Mouse (Mus musculus) CH12F3 (cell line): ENCODE measurements around the gene Zfp354a.
"Not testable (repeated sequence)": the region's sequence is repeated elsewhere in the genome, so short reads cannot be mapped to it uniquely, and the experiment has no call there.

ENCODE experiments used
- in situ Hi-C: fragments of 300-500 bp; cut with MboI; formaldehyde crosslinking; loops from 2 replicates; pipeline ENCODE4 v1.14.3; 2020; ENCODE audit warnings: low sequenced_read_pairs

Gene Zfp354a

DNA sequence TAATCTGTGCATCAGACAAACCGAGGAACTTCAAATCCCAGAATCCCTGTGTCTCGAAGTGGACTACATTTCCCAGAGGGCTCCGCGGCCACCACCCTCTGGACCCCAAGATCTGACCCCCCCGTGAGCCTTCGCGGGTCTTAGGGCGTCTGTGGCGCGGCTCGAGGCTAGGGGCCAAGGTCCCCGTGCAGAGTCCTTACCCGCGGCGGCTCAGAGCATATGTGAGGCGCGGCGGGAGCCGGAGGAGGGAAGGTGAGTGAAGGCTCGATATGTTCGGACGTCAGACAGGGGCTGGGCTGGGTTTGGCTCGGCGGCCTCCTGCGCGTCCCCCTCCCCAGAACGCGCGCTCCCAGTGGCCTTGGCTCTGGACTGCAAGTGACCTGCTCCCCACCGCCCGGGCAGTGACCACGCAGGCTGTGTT is at the start of gene Zfp354a:
Gene Zfp354a, plus strand, starts transcription at position 107 of the 421 bp plus-strand sequence.
- in situ Hi-C loops = no loop called here

DNA sequence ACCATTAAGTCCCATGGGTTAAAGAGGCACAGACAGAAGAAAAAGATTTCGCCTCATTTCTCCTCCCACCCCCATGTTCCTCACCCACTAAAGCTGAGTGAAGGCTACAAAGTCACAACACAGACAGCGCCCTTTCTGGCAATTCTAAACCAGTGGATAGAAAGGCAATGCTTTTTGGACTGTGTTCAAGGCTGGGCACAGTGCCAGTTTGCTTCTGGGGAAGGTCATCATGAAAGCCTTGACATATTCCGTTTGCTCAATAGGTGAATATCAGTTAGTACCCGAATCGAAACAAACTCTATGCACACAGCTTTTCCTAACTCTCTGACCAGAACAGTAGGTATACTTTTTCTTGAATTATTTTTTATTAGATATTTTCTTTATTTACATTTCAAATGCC is 47.2 kb upstream of the Zfp354a start:
- in situ Hi-C loops = no loop called here

DNA sequence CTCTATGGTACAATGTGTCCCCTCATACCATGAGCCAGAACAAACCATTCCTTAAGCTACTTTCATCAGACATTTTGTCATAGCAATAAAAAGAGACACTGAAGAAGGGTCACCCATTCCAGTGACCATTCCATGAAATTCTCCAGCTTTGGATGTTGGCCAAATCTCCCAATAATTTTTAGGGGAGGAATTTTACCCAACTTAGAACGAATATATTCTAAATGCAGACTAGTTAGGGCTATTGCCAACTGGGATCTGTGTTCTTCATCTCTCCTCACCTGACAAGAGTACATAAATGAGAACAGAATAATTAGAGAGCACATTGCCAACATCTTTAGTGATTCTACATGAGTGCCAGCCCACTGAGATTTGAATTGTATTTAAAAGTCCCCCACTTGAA is 45.1 kb upstream of the Zfp354a start, which contains the start of gene Olfr54:
Gene Olfr54, plus strand, starts transcription at position 301 of the 400 bp plus-strand sequence.
- in situ Hi-C loops = no loop called here

DNA sequence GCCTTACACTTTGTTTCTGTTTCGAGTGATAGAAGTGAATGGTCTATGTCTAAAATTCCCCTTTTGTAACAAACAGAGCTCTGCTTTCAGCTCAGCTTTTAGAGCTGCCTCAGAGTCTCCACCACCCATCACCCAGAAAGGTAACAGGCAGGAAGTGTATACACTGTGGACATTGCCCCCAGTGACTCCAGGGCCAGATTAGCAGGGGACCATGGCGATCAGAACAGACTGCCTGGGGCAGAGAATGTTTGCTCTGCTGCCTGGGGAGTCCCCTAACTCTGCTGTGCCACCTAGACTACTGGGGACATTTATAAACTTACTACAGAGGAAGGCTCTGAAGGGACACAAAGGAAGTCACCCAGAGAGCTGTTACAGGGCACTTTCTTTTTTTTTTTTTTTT is 42.7 kb upstream of the Zfp354a start:
- in situ Hi-C loops = no loop called here

DNA sequence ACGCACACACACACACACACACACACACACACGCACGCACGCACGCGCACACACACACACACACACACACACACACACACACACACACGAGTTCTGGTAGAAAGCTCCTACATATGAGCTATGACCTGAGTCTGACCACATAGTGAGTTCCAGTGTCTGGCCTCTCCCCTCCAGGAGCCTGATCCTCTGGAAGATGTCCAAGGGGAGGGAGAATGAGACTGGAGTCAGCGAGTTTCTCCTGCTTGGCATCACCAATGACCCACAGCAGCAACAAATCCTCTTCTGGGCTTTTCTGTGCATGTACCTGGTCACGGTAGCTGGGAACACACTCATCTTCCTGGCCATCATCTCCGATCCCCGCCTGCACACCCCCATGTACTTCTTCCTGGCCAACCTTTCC is 32.2 kb upstream of the Zfp354a start:
- in situ Hi-C loops = not testable (repeated sequence)

DNA sequence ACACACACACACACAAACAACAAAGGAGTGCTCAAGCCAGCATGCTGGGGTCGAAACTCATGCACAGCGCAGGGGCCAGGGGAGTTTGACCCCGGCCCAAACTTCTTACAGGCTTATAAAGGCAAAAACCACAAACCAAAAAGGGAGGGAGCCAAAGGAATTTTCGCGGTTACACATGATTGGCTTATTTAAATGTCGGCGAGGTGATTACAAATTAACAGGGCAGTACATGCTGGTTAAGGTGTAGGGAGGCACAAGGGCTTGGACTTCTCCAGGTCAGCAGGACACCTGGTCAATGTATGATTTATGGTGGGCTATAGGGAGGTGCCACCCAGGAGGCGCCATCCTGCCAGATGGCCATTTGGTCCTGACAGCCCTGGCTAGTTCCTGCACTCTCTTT is 29.7 kb upstream of the Zfp354a start:
- in situ Hi-C loops = not testable (repeated sequence)

DNA sequence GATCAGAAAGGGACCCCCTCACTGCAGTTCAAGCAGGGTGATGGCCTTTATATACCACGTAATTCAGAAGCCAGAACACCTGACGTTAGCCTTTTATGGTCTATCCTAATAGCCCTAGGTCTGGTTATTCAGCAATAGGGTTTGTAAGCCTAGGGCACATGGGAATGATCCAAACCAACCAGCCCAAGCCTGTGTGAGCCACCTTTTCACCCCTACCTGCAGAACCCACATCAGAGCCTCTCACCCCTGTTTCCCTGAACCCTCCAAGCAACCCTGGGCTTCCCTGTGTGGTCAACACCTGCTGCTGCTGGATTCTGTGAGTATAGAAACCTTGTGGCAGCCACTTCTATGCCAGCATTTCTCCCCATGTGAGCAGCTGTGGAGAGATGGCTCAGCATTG is 28.8 kb upstream of the Zfp354a start:
- in situ Hi-C loops = no loop called here

DNA sequence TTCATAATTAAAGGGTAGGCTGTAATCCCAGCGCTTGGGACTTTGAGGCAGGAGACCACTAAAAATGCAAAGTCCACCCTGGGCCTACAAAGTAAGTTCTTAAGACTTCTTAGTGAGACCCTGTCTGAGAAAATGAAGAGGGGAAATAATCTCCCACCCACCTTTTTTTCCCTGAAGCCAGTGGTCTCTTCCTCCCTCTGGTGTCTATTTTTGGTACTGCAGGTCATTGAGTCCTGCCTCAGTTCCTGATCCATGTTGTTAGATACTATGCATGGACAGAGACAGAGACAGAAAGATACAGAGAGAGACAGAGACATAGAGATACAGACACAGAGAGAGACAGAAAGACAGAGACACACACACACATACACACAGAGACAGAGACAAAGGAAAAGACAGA is 26.2 kb upstream of the Zfp354a start:
- in situ Hi-C loops = no loop called here

DNA sequence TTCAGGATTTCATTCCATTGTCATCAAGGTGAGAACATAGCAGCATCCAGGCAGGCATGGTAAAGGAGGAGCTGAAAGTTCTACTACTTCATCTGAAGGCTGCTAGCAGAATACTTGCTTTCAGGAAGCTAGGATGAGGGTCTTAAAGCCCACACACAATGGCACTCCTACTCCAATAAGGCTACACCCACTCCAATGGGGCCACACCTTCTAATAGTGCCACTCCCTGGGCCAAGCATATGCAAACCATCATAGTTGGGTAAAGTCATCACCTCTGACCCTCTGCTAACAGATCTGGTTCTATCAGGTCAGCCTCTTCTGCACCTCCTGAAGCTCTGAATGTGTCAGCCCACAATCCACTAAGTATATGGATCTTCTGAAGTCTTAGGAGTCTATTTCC is 24.9 kb upstream of the Zfp354a start:
- in situ Hi-C loops = not testable (repeated sequence)

DNA sequence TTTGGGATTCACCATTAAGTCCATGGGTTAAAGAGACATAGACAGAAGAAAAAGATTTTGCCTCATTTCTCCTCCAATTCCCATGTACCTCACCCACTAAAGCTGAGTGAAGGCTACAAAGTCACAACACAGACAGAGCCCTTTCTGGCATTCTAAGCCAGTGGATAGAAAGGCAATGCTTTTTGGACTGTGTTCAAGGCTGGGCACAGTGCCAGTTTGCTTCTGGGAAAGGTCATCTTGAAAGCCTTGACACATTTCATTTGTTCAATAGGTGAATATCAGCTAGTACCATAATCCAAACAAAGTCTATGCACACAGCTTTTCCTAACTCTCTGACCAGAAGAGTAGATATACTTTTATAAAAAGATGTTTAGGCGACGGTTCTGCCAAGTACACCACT is 23.1 kb upstream of the Zfp354a start:
- in situ Hi-C loops = no loop called here

DNA sequence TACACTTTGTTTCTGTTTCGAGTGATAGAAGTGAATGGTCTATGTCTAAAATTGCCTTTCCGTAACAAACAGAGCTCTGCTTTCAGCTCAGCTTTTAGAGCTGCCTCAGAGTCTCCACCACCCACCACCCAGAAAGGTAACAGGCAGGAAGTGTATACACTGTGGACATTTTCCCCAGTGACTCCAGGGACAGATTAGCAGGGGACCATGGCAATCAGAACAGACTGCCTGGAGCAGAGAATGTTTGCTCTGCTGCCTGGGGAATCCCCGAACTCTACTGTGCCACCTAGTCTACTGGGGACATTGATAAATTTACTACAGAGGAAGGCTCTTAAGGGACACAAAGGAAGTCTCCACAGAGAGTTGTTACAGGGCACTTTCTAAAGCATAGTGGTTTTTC is 14.3 kb upstream of the Zfp354a start:
- in situ Hi-C loops = not testable (repeated sequence)

DNA sequence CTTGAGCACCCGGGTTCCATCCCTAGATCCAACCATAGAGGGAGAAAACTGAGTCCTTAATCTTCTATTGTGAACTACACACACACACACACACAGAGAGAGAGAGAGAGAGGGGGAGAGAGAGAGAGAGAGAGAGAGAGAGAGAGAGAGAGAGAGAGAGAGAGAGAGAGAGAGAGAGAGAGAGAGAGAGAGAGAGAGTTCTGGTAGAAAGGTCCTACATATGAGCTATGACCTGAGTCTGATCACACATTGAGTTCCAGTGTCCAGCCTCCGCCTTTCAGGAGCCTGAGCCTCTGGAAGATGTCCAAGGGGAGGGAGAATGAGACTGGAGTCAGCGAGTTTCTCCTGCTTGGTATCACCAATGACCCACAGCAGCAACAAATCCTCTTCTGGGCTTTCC is 11.2 kb upstream of the Zfp354a start, which contains the start of gene Olfr1375:
Gene Olfr1375, plus strand, starts transcription at position 301 of the 400 bp plus-strand sequence.
- in situ Hi-C loops = not testable (repeated sequence)

DNA sequence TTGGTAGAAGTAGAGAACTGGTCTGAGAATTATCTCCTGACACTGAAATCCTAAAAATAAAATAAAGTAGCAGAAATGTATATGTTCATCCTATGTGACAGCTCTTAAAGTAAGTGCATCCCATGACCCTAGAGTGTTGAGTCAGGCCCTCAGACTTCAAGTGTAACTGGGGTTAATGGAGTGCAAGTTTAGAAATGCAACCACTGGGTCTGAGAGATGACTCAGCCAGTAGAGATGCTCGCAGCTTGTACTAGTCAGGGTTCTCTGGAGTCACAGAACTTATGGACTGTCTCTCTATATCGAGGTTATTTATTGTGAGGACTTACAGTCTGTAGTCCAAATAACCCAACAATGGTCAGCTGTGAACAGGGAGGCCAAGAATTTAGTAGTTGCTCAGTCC is 7.4 kb upstream of the Zfp354a start:
- in situ Hi-C loops = no loop called here

DNA sequence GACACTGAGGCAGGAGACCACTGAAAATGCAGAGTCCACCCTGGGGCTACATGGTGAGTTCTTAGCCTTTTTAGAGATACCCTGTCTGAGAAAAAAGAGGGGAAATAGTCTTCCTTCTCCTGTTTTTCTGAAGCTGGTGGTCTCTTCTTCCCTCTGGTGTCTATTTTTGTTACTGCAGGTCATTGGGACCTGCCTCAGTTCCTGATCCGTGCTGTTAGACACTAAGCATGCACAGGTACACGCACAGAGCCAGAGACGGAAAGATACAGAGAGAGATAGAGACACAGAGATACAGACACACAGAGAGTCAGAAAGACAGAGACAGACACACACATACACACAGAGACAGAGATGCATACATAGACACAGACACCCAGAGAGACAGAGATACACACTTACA is 5.8 kb upstream of the Zfp354a start:
- in situ Hi-C loops = no loop called here

DNA sequence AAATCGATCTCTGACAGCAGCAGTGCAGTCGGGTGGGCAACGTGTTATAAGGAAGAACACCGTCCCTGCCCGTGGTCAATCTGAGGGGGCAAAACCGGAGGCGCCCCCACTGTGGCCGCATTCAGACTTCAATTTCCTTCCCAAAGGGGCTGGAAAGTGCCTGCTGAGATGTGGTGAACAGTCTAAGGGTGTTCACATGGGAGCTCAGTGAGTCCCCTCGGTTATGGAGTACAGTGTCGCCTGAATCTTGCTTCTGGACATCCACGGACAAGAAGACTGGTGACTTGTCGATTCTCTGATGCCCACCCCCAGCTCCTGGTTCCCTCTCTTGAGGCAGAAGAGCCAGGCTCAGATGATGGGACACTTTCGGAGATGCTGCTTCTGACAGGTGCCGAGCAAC is 583 bp downstream of the Zfp354a start:
- in situ Hi-C loops = no loop called here

DNA sequence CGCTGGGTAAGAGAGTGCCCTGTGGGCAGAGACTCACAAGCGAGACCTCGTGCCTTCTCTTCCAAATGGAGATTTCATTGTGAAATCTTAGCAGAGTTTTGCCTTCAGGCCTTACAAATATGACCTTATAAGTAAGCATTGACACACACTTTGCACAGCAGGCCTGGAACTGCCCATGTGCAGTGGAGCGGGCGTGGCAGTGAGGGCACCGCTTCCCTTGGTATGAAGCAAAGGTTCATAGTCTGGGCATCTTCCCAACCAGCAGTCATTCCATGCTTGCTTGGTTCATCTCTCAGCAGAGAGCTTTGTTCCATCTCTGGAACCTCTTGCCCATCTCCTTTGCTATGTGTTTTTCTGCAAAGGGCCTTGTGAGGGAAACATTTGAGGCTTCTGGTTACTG is 1.9 kb downstream of the Zfp354a start:
- in situ Hi-C loops = no loop called here

DNA sequence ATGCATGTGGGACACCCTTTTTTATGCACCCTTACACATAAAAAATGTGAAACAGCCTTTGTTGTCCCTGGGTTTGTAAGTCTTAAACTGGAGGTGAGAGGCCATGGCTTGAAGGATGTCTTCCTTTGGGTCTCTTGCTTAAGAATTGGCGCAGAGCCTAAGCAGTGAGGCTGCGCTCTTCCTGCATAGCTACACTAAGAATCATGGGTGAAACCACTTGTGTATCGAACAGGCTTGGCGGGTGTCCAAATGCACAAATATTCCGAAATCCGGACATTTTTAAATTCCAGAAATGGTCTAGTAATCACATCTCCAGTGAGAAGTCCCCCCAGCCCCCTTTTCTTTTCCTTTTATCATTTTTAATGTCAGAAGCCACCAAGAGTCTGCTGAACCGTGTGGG is 4.2 kb downstream of the Zfp354a start:
- in situ Hi-C loops = no loop called here

DNA sequence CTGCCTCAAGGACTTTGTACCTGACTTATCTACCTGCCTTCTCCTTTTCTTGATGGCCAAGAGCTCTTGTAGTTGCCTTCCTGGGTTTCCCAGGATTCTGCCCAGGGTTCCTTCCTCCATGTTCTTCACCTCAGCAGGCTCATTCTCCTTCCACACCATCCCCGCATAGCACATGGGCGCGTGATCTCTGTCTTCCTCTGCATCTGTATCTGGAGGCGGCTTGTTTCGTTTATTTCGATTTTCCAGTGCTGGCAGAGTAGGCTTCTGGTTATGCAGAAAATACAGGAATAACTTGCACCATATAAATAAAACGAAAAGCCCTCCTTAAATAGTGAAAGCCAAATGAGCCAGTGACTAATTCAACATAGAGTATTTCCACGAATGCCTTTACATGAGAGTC is 4.8 kb downstream of the Zfp354a start:
- in situ Hi-C loops = no loop called here

DNA sequence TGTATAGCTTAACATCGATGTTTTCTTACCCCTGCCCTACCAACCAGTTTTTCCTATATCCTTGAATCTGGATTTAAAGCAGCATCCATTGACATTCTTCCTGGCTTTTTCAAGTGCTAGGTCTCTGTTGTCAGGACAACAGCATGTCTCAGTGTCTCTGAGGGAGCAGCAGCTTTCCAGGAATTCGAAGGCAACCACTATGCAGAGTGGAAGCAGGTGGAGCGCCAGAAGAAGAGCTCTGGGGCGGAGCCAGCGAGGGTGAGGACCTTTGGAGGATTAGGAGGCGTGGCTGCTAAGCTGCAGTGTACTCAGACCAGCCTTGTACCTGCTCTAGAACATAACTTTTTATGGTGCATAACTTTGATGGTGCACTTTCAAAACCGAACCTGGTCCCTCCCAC is 25.5 kb downstream of the Zfp354a start:
- in situ Hi-C loops = no loop called here

DNA sequence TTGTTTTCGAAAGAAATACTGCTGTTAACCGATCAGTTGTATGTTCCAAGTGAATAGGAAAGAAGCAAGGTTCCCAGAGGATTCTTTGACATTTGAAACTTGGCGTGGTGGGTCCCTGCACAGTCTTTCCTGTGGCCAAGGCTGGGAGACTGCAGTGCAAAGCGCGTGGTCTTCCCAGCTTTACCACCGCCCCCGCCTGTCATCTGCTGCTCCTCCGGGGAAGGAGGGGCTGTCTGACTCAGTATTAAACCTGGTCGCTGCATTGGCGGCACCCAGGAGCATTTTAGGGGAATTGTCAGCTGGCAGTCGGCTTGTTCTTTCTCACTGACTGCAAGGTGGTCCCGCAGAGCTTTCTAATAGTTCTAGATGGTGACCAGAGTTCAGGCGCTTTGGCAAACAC is 26.2 kb downstream of the Zfp354a start:
- in situ Hi-C loops = no loop called here

DNA sequence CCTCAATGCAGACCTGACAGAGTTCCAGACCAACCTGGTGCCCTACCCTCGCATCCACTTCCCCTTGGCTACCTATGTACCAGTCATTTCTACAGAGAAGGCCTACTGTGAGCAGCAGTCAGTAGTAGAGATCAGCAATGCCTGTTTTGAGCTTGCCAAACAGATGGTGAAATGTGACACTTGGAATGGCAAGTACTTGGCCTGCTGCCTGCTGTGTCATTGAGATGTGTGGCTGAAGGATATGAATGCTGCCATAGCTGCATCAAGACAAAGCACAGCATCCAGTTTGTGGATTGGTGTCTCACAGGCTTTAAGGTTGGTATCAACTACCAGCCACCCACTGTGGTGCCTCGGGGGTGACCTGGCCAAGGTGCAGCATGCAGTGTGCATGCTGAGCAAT is 48.2 kb downstream of the Zfp354a start:
- in situ Hi-C loops = no loop called here

DNA sequence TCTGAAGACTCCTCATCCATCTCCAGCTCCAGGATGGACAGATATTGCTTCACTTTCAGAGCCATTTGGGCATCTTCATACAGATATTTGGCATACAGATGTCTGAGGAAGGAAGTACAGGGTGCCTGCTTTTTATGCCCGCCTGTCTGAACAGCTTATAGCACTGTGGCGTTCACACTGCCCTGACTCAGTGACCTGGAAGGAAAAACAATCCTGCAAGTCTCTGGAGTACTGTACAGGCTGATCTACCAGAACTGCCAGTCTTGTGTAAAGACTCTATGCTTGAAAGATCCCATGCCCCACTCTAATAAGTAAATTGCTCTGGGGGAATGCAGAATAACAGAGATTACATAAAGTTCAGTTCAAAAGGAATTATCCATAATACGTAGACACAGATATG is 51.6 kb downstream of the Zfp354a start:
- in situ Hi-C loops = no loop called here
